Mouse (Mus musculus): ENCODE measurements around the gene Il17d.

The Il17d gene

GRCm38 (mm10) chr14:57524671-57525387, at the start of gene Il17d:
Gene Il17d (plus strand): TSS chr14:57524777.
- DNase-seq (ENCODE audit: low spot score): peak; percentile 3

GRCm38 (mm10) chr14:57475057-57475456, 49.5 kb upstream of the Il17d start:
- DNase-seq (ENCODE audit: low spot score): no peak

- DNase-seq (ENCODE audit: low spot score): no peak
Measured at GRCm38 (mm10) chr14:57482262-57482661, 42.3 kb upstream of the Il17d start.

GRCm38 (mm10) chr14:57484183-57484582, 40.4 kb upstream of the Il17d start:
- no peak for DNase-seq (ENCODE audit: low spot score)

- no peak for DNase-seq (ENCODE audit: low spot score)
Measured at GRCm38 (mm10) chr14:57489696-57490095, 34.9 kb upstream of the Il17d start.

GRCm38 (mm10) chr14:57493840-57494239, 30.7 kb upstream of the Il17d start:
- no peak for DNase-seq (ENCODE audit: low spot score)

GRCm38 (mm10) chr14:57503729-57504128, 20.8 kb upstream of the Il17d start:
- DNase-seq (ENCODE audit: low spot score): no peak

GRCm38 (mm10) chr14:57509554-57509953, 15.0 kb upstream of the Il17d start:
- DNase-seq (ENCODE audit: low spot score): no peak

GRCm38 (mm10) chr14:57515156-57515762, 9.3 kb upstream of the Il17d start:
- no peak for DNase-seq (ENCODE audit: low spot score)

GRCm38 (mm10) chr14:57517001-57517400, 7.6 kb upstream of the Il17d start:
- DNase-seq (ENCODE audit: low spot score): no peak

- DNase-seq (ENCODE audit: low spot score): no peak
Measured at GRCm38 (mm10) chr14:57523762-57524161, 815 bp upstream of the Il17d start.

GRCm38 (mm10) chr14:57525388-57526049, 942 bp downstream of the Il17d start:
- DNase-seq (ENCODE audit: low spot score): peak; percentile 42

GRCm38 (mm10) chr14:57526050-57526623, 1.6 kb downstream of the Il17d start:
- no peak for DNase-seq (ENCODE audit: low spot score)

GRCm38 (mm10) chr14:57527122-57527521, 2.5 kb downstream of the Il17d start:
- DNase-seq (ENCODE audit: low spot score): no peak

GRCm38 (mm10) chr14:57527598-57527997, 3.0 kb downstream of the Il17d start:
- no peak for DNase-seq (ENCODE audit: low spot score)

GRCm38 (mm10) chr14:57529086-57529785, 4.7 kb downstream of the Il17d start:
- no peak for DNase-seq (ENCODE audit: low spot score)

GRCm38 (mm10) chr14:57529786-57530515, 5.4 kb downstream of the Il17d start:
- DNase-seq (ENCODE audit: low spot score): no peak

GRCm38 (mm10) chr14:57532577-57532976, 8.0 kb downstream of the Il17d start:
- no peak for DNase-seq (ENCODE audit: low spot score)

GRCm38 (mm10) chr14:57533214-57533613, 8.6 kb downstream of the Il17d start:
- peak; percentile 17 for DNase-seq (ENCODE audit: low spot score)

GRCm38 (mm10) chr14:57533841-57534240, 9.3 kb downstream of the Il17d start:
- no peak for DNase-seq (ENCODE audit: low spot score)

- DNase-seq (ENCODE audit: low spot score): no peak
Measured at GRCm38 (mm10) chr14:57534346-57534745, 9.8 kb downstream of the Il17d start.

- DNase-seq (ENCODE audit: low spot score): no peak
Measured at GRCm38 (mm10) chr14:57534961-57535360, 10.4 kb downstream of the Il17d start.
